Mouse (Mus musculus): Measurements from ENCODE around the gene Cyb5r2. TPM values are rescaled to one million over a fixed set of nuclear protein-coding genes. Genes with fewer than 3 reads are reported as not detected.

The Cyb5r2 gene
- not detected in 2 replicates for polyA plus RNA-seq (2012; ENCODE audit: insufficient read depth, insufficient read length, missing spikeins)

GRCm38 (mm10) chr7:107757308-107758151, at the start of gene Cyb5r2:
Cyb5r2 (minus strand) TSS chr7:107758032.
- Histone ChIP-seq H3K4me1 (ENCODE audit: control insufficient read depth, insufficient read depth, insufficient read length, low read length) (no peaks in the 10 kb centered on the region), H3K27ac (replicated peaks; ENCODE audit: low read depth, low read length) (no peak within 1 kb of the TSS), H3K4me3 (ENCODE audit: insufficient read depth, low read depth, low read length) (no peak within 1 kb of the TSS)

DNA sequence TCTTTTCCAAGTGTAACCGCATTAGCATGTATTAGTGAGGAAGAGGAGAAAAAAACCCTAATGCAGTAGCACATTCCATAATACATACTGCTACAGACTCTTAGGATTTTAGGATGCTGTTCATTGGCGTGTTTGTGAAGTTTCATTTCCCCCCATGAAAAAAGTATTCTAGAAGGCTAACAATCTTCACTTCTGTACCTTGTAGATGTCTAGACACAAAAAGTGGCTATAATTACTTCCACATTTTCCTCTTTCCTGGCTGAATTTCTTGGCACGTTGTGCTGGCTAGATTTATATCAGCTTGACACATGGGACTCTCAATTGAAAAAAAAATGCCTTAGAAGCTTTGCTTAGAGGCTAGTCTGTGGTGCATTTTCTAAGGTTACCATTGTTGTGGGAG, 44.3 kb upstream of the Cyb5r2 start:
- H3K4me1 ChIP-seq (ENCODE audit: control insufficient read depth, insufficient read depth, insufficient read length, low read length) = no peaks in the 10 kb centered on the region
- no peak overlapping the region for H3K27ac ChIP-seq (replicated peaks; ENCODE audit: low read depth, low read length)
- no peak overlapping the region for H3K4me3 ChIP-seq (ENCODE audit: insufficient read depth, low read depth, low read length)

DNA sequence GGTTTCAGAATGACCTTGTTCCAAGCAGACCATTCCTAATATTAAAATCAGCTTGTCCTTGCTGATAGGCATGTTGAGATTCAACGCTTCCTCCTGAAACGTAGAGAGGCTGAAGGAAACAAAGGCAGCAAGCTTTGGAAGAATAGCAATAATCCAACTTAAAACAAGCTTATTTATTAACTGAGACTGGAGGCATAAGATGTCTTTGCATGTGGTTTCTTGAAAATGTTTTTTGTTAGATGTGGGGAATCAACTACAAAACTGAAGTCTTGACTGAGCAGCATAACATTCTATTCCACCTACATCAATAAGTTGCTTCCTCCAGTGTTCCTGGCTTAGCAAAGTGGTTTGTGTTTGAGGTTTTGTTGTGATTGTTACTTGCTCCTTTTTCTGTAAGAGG, 43.3 kb upstream of the Cyb5r2 start, which contains the start of gene Ovch2:
Gene Ovch2 (minus strand): TSS at position 101 of the 400 bp plus-strand sequence.
- Histone ChIP-seq H3K4me1 (ENCODE audit: control insufficient read depth, insufficient read depth, insufficient read length, low read length) (no peaks in the 10 kb centered on the region), H3K4me3 (ENCODE audit: insufficient read depth, low read depth, low read length) (no peak within 1 kb of the TSS), H3K27ac (replicated peaks; ENCODE audit: low read depth, low read length) (no peak within 1 kb of the TSS)

DNA sequence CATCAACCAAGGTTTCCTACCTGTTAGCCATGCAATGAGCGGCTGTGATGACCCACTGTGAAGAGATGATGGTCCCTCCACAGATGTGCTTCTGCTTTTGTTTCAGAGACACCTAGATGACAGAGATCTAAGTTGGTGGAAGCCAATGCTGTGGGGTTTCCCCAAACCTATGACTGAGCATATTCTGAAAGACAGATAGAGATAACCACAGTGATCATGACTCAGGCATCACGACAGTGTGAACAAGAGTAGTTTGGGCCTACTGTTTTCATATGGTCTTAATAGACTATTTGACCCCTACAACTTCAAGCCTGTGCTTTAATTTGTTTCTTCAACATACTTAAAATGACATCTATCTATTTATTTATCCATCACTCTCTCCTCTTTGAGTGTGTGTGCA, 38.7 kb upstream of the Cyb5r2 start:
- no peak overlapping the region for H3K4me3 ChIP-seq (ENCODE audit: insufficient read depth, low read depth, low read length)
- no peak overlapping the region for H3K27ac ChIP-seq (replicated peaks; ENCODE audit: low read depth, low read length)
- H3K4me1 ChIP-seq (ENCODE audit: control insufficient read depth, insufficient read depth, insufficient read length, low read length) = no peaks in the 10 kb centered on the region

DNA sequence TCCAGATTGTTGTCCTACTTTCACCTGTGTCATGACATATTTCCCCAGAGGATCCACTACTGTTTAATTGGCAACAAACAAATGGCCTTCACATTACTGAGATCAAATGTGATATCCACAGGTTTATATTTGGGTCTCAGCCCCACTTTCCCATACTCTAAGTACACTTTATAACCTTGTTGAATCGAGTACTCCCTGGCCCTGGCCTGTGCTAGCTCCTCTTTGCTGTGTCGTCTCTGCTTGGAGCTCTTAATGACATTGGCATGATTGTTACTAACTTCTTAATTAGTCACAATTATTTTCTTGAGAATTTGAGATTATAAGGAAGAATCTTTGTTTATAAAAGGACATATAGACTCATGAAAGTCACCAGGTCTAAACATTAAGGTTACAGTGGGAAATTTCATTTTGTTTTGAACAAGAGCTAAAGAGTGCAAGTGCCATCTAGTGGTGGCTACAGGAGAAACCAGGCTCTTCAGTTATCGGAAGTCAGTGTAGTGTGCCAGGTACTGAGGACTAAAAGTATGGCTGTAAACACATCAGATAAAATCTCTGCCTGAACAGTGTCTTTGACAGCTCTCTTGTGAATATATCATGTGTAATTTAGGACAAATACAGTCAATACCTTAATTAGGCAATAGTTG, 30.3 kb upstream of the Cyb5r2 start:
- Histone ChIP-seq H3K27ac (replicated peaks; ENCODE audit: low read depth, low read length) (no peak overlapping the region), H3K4me3 (ENCODE audit: insufficient read depth, low read depth, low read length) (no peak overlapping the region)

DNA sequence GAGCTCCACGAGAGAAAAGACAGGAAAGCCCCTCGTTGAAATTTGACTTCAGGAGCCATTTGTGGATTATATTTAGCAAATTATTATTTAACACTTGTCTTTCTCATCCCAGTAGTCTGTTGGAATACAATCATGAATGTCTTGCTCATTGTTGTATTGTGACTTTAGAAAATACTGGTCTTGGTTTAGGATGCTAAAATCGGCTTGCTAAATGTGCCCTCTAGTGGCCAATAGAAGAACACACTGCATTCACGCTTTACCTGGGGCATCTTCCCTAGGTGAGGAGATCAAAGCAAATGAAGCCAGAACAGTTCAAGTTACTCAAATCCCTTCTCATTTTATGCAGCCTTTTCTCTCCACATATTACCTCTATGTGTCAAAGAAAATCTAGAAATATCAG, 21.8 kb upstream of the Cyb5r2 start:
- Histone ChIP-seq H3K4me1 (ENCODE audit: control insufficient read depth, insufficient read depth, insufficient read length, low read length) (no peaks in the 10 kb centered on the region), H3K27ac (replicated peaks; ENCODE audit: low read depth, low read length) (no peak overlapping the region), H3K4me3 (ENCODE audit: insufficient read depth, low read depth, low read length) (no peak overlapping the region)

More for the DNA sequence above, 30.3 kb upstream of the Cyb5r2 start:
- H3K4me1 ChIP-seq (ENCODE audit: control insufficient read depth, insufficient read depth, insufficient read length, low read length) = no peaks in the 10 kb centered on the region

- Histone ChIP-seq H3K4me1 (ENCODE audit: control insufficient read depth, insufficient read depth, insufficient read length, low read length) (no peaks in the 10 kb centered on the region), H3K4me3 (ENCODE audit: insufficient read depth, low read depth, low read length) (no peak overlapping the region), H3K27ac (replicated peaks; ENCODE audit: low read depth, low read length) (no peak overlapping the region)
Measured at GRCm38 (mm10) chr7:107778216-107778615, 20.4 kb upstream of the Cyb5r2 start.

GRCm38 (mm10) chr7:107770812-107771211, 13.0 kb upstream of the Cyb5r2 start:
- no peak overlapping the region for H3K4me3 ChIP-seq (ENCODE audit: insufficient read depth, low read depth, low read length)
- no peak overlapping the region for H3K27ac ChIP-seq (replicated peaks; ENCODE audit: low read depth, low read length)
- H3K4me1 ChIP-seq (ENCODE audit: control insufficient read depth, insufficient read depth, insufficient read length, low read length) = no peaks in the 10 kb centered on the region

GRCm38 (mm10) chr7:107756748-107757147, 1.1 kb downstream of the Cyb5r2 start:
- Histone ChIP-seq H3K27ac (replicated peaks; ENCODE audit: low read depth, low read length) (no peak overlapping the region), H3K4me3 (ENCODE audit: insufficient read depth, low read depth, low read length) (no peak overlapping the region), H3K4me1 (ENCODE audit: control insufficient read depth, insufficient read depth, insufficient read length, low read length) (no peaks in the 10 kb centered on the region)

DNA sequence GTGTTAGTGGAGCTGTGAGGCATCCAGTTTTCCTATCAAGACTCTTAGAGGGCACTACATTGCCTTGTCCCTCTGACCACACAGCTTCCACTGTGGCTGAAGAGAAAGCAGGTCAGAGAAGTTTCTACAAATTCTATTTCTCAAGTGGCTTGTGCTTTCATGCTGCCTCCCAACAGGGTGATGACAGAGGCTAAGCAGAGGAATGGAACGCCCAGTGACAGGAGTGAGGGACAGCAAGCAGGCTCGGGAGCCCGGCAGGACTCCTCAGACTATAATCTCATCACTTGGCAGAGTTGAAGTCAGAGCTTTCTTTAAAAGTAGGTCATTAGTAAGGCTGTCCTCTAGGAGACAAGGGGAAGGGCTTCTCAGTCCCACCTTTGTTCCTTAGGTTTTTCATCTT, 1.9 kb downstream of the Cyb5r2 start:
- H3K4me3 ChIP-seq (ENCODE audit: insufficient read depth, low read depth, low read length) = no peak overlapping the region
- no peak overlapping the region for H3K27ac ChIP-seq (replicated peaks; ENCODE audit: low read depth, low read length)

DNA sequence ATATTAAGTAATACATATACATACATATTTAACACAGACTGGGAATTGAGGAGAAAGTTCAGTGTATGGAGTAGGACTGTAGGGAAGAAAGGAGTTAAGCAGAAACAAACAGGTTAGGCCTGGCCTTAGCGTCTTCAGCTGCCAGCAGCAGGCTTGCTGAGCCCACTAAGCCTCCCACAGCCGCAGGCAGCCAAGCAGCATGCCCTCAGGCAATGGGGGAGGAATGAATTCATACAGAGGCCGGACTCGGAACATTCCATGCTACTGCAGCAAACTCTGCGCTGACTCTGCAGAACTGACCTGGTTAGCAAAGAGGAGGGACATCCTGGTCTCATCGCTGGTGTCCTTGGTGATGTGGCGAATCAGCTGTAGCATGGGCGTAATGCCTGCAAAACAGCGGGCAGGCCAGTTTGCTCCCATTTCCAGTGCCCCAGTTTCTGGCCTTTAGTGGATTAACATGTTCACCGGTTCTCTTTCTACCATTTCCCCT, 5.8 kb downstream of the Cyb5r2 start:
- H3K4me1 ChIP-seq (ENCODE audit: control insufficient read depth, insufficient read depth, insufficient read length, low read length) = no peaks in the 10 kb centered on the region
- H3K4me3 ChIP-seq (ENCODE audit: insufficient read depth, low read depth, low read length) = no peak overlapping the region
- H3K27ac ChIP-seq (replicated peaks; ENCODE audit: low read depth, low read length) = no peak overlapping the region

More for the DNA sequence above, 1.9 kb downstream of the Cyb5r2 start:
- no peaks in the 10 kb centered on the region for H3K4me1 ChIP-seq (ENCODE audit: control insufficient read depth, insufficient read depth, insufficient read length, low read length)

DNA sequence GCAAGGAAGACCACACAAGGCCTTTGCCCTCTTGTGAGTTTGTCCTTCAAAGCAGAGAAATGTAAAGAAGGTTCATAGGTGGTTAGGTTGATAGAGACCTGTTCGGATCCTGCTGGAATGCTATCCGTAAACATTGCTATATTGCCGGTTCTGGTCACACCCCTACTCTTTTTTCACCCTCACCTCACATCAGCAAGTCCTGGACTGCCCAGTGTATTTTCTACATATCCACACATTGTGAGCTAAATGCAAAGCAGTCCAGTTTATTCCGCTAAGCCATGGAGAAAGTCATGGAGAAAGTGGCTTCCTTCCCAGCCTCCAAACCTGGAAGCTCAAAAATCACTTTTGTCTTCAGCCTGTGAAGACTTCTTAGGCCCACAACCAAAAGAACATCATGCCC, 8.1 kb downstream of the Cyb5r2 start:
- Histone ChIP-seq H3K27ac (replicated peaks; ENCODE audit: low read depth, low read length) (no peak overlapping the region), H3K4me3 (ENCODE audit: insufficient read depth, low read depth, low read length) (no peak overlapping the region), H3K4me1 (ENCODE audit: control insufficient read depth, insufficient read depth, insufficient read length, low read length) (no peaks in the 10 kb centered on the region)

- H3K27ac ChIP-seq (replicated peaks; ENCODE audit: low read depth, low read length) = no peak overlapping the region
Measured at GRCm38 (mm10) chr7:107749270-107749669, 8.6 kb downstream of the Cyb5r2 start.

DNA sequence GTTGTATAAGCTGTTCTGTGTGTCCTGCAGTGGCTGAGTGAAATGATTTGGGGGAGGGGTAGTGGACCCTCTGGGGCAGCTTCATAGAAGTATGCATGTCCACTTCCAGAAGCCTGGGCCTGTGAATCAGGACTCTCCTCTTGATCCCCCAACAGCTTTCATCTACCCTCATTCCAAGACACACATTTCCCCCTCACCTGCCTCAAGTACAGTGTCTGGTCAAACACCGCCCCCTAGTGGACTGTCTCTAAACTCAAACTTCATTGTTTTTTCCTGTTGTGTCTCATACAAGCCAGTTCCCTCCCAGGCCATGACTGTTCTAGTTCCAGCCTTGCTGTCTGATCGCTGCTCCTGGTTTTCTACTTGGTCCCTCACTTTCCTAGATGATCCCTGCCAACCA, 9.9 kb downstream of the Cyb5r2 start:
- no peak overlapping the region for H3K27ac ChIP-seq (replicated peaks; ENCODE audit: low read depth, low read length)
- no peaks in the 10 kb centered on the region for H3K4me1 ChIP-seq (ENCODE audit: control insufficient read depth, insufficient read depth, insufficient read length, low read length)
- H3K4me3 ChIP-seq (ENCODE audit: insufficient read depth, low read depth, low read length) = no peak overlapping the region

More at GRCm38 (mm10) chr7:107749270-107749669, 8.6 kb downstream of the Cyb5r2 start:
- Histone ChIP-seq H3K4me1 (ENCODE audit: control insufficient read depth, insufficient read depth, insufficient read length, low read length) (no peaks in the 10 kb centered on the region), H3K4me3 (ENCODE audit: insufficient read depth, low read depth, low read length) (no peak overlapping the region)

DNA sequence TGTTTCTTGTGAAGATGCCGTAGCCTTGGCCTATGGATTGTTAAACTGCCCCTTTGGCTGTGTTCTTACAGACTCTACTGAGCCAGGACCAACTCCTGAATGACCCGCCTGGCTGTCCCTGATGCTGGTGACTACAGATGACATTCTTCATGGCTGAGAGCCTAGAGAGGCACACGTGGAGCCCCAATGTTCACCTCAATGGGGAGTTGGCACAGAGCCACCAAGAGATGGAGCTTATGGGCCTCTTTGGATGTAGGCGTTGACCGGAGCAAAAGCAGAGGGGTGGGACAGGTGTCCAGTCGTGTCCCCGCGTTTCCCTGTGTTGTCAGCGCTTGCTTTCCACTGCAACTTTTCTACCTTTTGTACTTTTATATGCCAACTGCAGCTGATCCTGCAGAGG, 10.4 kb downstream of the Cyb5r2 start:
- Histone ChIP-seq H3K4me3 (ENCODE audit: insufficient read depth, low read depth, low read length) (no peak overlapping the region), H3K4me1 (ENCODE audit: control insufficient read depth, insufficient read depth, insufficient read length, low read length) (no peaks in the 10 kb centered on the region), H3K27ac (replicated peaks; ENCODE audit: low read depth, low read length) (no peak overlapping the region)
